Mouse (Mus musculus) adrenal gland, postnatal 14 days (tissue): ENCODE results near the gene Rnps1. TPM values are rescaled to one million over a fixed set of nuclear protein-coding genes. Genes with fewer than 3 reads are reported as not detected.
A peak's percentile ranks its signal among the peaks of the same experiment; 100 is the strongest.

Experiments
- DNase-seq: peaks from one replicate; pipeline ENCODE4 v3.0.0; 2021; ENCODE audit warnings: mixed read lengths
- total RNA-seq: library from RNA; stranded (reverse); gene quantifications from 2 replicates; pipeline ENCODE4 v1.2.3, GENCODE M21; 2021

Rnps1 gene
- total RNA-seq, 1 experiment from 2014 or later: 78.8 TPM

DNA sequence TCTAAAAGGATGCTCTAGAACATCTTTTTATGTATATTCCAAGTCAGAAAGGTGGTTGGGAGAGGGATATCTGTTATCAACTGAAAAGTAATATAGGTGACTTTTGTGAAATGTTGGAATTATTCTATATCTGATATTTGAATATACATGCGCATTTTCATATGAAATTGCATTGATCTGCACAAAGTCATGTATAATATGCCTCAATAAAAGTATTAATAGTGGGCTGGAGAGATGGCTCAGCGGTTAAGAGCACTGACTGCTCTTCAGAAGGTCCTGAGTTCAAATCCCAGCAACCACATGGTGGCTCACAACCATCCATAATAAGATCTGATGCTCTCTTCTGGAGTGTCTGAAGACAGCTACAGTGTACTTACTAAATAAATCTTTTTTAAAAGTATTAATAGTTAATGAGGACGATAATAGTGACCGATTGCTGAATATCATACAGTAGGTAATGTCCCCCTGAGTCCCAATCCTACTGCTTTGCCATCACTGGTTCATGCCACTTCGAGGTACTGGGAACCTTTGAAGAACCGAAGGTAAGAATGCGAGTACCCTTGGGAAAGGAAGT, 55.1 kb downstream of the Rnps1 start:
- DNase-seq: no peak

DNA sequence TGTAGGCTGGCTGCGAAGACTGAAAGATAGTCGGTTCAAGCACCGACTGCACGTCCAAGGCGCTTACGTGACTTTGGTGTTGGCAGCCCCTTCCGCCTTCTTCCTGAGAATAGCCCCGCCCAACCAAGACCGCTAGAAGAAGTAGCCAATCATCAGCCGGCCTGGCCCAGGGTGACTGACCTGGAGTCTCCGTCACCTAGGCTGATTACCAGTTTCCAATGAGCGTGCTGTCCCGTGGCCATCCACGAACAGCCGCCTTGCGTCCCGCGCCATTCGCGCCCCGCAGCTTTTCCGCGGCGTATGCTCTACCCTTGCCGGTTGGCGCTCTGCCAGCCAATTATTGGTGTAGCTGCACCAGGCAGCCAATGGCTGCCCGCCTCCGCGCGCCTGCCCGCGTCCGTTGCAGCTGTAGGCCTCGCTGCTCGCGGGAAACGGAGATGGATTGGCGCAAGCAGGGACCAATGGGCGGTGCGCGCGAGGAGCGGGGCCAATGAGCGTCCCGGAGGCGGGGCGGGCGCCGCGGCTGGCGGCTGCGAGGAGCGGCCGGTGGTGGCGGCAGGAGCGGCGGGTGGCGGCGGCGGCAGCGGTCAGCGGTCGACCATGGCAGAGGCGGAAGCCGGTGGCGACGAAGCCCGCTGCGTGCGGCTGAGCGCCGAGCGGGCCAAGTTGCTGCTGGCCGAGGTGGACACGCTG, 55.7 kb downstream of the Rnps1 start, which contains the start of the genes E4f1 and Pgp:
TSS of gene E4f1 (minus strand) at position 404 of the 693 bp plus-strand sequence.
TSS of gene Pgp (plus strand) at position 483 of the 693 bp plus-strand sequence.
- peak; percentile 99 for DNase-seq

DNA sequence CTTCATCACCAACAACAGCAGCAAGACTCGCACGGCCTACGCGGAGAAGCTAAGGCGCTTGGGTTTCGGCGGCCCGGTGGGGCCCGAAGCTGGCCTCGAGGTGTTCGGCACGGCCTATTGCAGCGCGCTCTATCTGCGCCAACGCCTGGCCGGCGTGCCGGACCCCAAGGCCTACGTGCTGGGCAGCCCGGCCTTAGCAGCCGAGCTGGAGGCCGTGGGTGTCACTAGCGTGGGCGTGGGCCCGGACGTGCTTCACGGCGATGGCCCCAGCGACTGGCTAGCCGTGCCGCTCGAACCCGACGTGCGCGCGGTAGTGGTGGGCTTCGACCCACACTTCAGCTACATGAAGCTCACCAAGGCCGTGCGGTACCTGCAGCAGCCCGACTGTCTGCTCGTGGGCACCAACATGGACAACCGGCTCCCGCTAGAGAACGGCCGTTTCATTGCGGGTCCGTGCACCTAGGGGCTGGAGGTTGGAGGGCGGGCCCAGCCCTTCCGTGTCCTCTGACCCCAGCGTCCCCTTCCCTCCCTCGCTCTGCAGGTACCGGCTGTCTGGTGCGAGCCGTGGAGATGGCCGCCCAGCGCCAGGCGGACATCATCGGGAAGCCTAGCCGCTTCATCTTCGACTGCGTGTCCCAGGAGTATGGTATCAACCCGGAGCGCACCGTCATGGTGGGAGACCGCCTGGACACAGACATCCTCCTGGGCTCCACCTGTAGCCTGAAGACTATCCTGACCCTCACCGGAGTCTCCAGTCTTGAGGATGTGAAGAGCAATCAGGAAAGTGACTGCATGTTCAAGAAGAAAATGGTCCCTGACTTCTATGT, 56.5 kb downstream of the Rnps1 start:
- peak; percentile 67 for DNase-seq

DNA sequence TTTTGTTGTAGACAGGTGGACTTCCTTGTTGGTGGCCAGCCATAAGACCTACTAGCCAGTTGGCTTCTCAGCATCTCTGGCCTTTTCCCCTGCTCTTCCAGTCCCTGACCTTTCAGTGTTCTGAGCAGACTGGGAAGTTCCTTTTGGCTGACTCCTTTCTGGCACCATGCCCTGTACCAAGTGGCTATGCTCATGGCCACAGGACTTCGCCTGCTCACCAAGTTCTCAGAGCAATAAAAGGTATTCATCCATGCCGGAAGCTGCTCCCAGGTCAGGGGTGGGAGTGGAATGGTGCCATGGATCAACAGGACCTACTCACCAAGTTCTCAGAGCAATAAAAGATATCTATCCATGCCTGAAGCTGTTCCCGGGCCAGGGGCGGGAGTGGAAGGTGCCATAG, 58.1 kb downstream of the Rnps1 start:
- DNase-seq: peak; percentile 88

DNA sequence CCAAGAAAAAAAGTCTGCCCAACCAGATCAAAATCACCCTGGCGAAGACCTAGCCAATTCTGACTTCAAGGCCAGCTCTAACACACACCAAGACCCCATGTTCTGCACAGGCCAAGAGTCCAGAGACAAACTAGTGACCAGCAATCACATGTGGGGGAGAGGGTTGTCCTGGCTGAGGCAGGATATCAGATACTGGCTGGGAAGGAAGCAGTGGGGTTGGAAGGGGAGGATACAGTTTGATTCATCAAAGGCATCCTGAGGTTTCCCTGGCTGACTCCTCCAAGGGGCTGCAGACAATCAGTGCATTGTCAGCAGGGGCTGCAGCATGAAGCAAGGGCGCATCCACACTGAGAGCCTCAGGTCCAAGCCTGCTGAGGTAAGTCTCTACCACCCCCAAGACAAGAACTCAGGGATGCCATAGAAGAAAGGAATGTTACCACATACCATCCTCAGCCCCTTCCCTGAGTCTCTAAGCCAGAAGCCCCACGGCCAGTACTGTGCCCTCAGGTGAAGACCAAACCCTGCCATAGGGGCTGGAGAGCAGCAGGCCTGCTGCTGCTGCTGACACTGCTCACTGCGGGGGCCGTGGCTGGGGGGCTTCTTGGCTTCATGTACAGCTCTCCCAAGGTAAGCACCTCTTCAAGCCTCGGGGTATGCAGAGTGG, 59.4 kb downstream of the Rnps1 start, which contains the start of gene Bricd5:
TSS of gene Bricd5 (plus strand) at position 273 of the 664 bp plus-strand sequence.
- no peak for DNase-seq

DNA sequence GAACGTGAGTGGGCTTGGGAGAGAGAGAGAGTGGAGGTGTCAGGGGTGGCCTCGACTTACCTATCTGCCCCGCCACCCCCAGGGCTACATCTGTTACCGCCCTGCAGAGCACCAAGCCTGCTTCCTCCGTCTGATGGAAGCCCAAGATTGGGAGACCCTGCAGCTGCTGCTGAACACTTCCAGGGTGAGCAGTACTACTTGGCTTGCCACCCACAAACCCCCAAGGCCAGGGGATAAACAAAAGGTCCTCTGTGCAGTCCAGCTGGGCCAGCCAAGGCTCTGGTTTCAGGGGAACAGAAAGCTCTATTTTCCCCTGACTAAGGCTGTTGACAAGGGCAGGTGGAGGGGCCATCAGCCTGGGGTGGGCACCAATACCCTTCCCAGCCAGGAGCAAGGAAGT, 60.2 kb downstream of the Rnps1 start:
- DNase-seq: no peak

Other genes starting within 250 kb of the Rnps1 start
- 346 and 376 TPM in 2 replicates for gene Atp6v0c, start 244.9 kb upstream of the Rnps1 start, total RNA-seq
- gene Tbc1d24, start 209.0 kb upstream of the Rnps1 start, total RNA-seq: 11.0 and 14.6 TPM in 2 replicates
- gene Ntn3, start 205.0 kb upstream of the Rnps1 start, total RNA-seq: 2.1 and 2.9 TPM in 2 replicates
- gene Tedc2, start 193.7 kb upstream of the Rnps1 start, total RNA-seq: 9.2 and 14.0 TPM in 2 replicates
- gene Ccnf, start 163.1 kb upstream of the Rnps1 start, total RNA-seq: 12.0 and 12.8 TPM in 2 replicates
- gene Abca17, start 63.5 kb upstream of the Rnps1 start, total RNA-seq: 0.11 TPM in 1 of 2 replicates, not detected in the other
- 24.4 and 25.2 TPM in 2 replicates for gene Abca3, start 62.6 kb upstream of the Rnps1 start, total RNA-seq
- 505 and 573 TPM in 2 replicates for gene Eci1, start 12.1 kb downstream of the Rnps1 start, total RNA-seq
- 1.8 and 2.5 TPM in 2 replicates for gene Dnase1l2, start 28.5 kb downstream of the Rnps1 start, total RNA-seq
- gene E4f1, start 55.7 kb downstream of the Rnps1 start, total RNA-seq: 16.2 and 19.4 TPM in 2 replicates
- 55.8 and 59.0 TPM in 2 replicates for gene Pgp, start 55.8 kb downstream of the Rnps1 start, total RNA-seq
- 0.75 TPM in 1 of 2 replicates, not detected in the other for gene Bricd5, start 59.3 kb downstream of the Rnps1 start, total RNA-seq
- 19.5 and 23.3 TPM in 2 replicates for gene Mlst8, start 64.5 kb downstream of the Rnps1 start, total RNA-seq
- gene Caskin1, start 74.0 kb downstream of the Rnps1 start, total RNA-seq: 14.8 and 16.1 TPM in 2 replicates
- gene Traf7, start 113.4 kb downstream of the Rnps1 start, total RNA-seq: 85.4 and 101 TPM in 2 replicates
- gene Rab26, start 119.6 kb downstream of the Rnps1 start, total RNA-seq: 1.1 and 1.8 TPM in 2 replicates
- 42.2 and 44.3 TPM in 2 replicates for gene Pkd1, start 135.3 kb downstream of the Rnps1 start, total RNA-seq
- gene Tsc2, start 218.1 kb downstream of the Rnps1 start, total RNA-seq: 100 and 110 TPM in 2 replicates
- 7.2 and 7.7 TPM in 2 replicates for gene Nthl1, start 218.1 kb downstream of the Rnps1 start, total RNA-seq
- 90.2 and 99.1 TPM in 2 replicates for gene Slc9a3r2, start 235.8 kb downstream of the Rnps1 start, total RNA-seq
- not detected in 2 replicates for gene Npw, start 243.9 kb downstream of the Rnps1 start, total RNA-seq